Mouse (Mus musculus): ENCODE measurements around the gene Ank3. TPM values are rescaled to one million over a fixed set of nuclear protein-coding genes. Genes with fewer than 3 reads are reported as not detected.

Gene Ank3
- total RNA-seq, 2 experiments from 2014 or later, result 573 to 576 TPM

GRCm38 (mm10) chr10:69791951-69792350, 393.4 kb downstream of the Ank3 start:
- no peak for DNase-seq
- intact Hi-C loops (cut with DNase I), result loop anchor here (10.0 kb wide), 1 partner anchor 127 kb away; no protein-coding TSS in a partner anchor

- intact Hi-C loops (cut with DNase I), result loop anchor here (10.0 kb wide), 1 partner anchor 128 kb away; no protein-coding TSS in a partner anchor
- no peak for DNase-seq
Observed at GRCm38 (mm10) chr10:69792400-69792799, 393.8 kb downstream of the Ank3 start.

DNA sequence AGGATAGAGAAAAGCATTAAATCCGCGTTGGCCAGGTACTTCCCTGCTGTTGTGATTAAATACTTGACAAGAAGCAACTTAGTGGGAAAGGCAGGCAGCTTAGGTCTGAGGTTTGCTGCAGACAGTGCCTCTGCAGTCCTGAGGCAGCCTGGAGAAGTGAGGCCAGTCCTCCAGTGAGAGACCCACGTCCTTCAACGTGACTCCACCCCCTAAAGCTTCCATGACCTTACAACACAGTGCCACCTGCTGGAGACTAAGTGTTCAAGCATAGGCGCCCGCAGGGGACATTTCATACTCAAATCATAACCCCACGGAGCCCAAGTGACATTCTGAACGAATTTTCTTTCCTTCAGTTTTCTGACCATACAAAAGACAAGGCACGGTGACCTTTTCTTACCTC, 394.5 kb downstream of the Ank3 start:
- DNase-seq, result peak; percentile 67
- intact Hi-C loops (cut with DNase I), result loop anchor here (10.0 kb wide), 1 partner anchor 128 kb away; no protein-coding TSS in a partner anchor

GRCm38 (mm10) chr10:69795656-69796055, 397.1 kb downstream of the Ank3 start:
- intact Hi-C loops (cut with DNase I), result loop anchor here (10.0 kb wide), 1 partner anchor 131 kb away; no protein-coding TSS in a partner anchor
- DNase-seq, result no peak

- intact Hi-C loops (cut with DNase I), result loop anchor here (10.0 kb wide), 1 partner anchor 132 kb away; no protein-coding TSS in a partner anchor
- peak; percentile 66 for DNase-seq
Observed at GRCm38 (mm10) chr10:69796421-69796886, 397.9 kb downstream of the Ank3 start.

DNA sequence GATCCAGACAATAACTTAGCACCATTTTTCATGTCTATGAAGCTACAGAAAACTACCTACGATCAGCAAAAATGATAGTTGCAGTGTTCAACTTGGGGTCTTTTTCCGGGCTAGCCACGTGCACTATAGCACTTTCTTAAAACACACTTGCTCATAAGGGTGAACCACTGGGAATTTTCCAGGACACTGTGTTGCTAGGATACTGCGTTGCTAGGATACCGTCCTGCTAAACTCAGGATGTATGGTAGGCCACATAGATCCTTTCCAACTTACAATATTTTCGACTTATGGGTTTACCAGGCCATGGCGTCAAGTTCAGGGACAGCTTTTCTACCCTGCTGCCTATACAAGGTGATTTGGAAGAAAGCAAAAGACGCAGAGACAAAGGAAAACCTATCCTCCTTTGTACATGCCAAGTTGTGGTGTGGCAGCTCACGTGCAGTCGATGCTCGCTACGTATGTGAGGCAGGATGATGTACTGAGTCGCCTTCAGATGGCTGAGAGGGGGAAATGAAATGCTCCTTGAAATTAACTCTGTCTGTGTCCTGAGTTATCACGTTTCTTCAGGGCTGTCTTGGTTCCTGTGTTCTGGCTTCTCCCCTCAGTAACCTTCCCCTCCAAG, 404.7 kb downstream of the Ank3 start:
- DNase-seq, result no peak
- intact Hi-C loops (cut with DNase I), result no loop called here

DNA sequence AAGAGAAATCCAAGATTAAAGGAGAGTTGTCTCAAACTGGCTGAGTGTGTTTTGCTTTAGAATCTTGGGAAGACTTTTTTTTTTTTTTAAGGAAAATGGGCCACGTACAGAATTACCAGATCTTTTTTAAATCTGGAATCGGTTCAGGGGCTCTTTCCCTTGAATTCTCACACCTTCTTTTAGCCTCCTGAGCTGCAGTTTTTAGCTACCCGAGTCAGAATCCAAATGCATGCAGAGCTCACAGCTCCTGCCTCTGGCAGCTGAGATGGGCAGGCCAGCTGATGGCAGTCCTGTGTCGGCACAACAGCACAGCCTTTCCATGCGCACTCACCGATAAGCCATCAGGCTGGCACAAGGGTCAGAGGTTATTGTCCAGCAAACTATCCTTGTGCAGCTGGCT, 406.0 kb downstream of the Ank3 start:
- DNase-seq, result no peak
- intact Hi-C loops (cut with DNase I), result no loop called here

GRCm38 (mm10) chr10:69810785-69811184, 412.2 kb downstream of the Ank3 start:
- DNase-seq, result no peak
- intact Hi-C loops (cut with DNase I), result no loop called here

DNA sequence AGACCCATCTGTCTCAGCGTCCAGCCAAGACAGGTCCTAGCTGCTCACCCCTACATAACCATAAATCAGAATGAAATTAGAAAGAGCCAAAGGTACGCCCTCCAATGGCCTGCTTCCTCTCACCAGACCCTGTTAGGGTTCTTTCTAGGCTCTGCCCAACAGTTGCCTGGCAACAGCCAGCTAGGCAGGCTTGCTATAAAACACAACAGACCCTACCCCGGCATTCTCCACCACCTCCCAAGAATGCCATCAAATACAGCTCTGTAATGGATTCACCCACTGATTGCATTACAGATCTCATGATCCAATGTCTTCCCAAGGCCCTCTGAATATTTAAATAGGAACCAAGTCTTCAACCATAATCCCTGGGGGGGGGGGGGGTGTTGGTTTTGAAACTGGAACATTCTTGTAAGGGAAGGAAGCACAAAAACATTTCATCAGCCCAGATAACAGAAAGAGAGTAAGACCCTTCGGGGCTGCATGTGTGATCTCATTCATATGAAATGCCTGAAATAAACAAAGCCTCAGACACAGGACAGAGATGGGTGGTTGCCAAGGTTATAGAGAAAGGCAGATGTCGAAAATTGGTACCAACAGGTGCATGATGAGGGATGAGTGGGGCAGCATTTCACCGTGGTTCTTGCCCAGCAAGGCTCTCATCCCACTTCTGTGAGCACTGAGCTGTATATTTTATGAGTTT, 415.4 kb downstream of the Ank3 start:
- intact Hi-C loops (cut with DNase I), result no loop called here
- DNase-seq, result no peak

DNA sequence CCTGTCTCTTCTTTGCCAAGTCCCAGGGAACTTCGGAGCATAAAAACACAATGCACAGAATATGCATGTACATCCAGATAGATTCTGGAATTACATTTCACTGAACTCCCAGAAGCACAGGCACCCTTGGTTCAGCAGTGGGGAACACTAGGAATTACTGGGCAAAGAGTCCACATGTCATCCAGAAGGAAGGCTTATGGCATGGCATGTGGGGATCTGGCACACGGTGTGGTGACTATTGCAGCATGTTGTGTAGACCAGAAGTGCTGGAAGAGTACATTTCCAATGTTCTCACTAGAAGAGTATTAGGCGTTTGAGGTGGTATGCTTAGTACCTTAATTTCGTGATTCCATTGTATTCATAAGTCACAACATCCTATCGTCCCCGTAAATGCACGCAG, 422.7 kb downstream of the Ank3 start:
- intact Hi-C loops (cut with DNase I), result no loop called here
- DNase-seq, result no peak

GRCm38 (mm10) chr10:69828770-69829169, 430.2 kb downstream of the Ank3 start:
- intact Hi-C loops (cut with DNase I), result no loop called here
- no peak for DNase-seq

- no peak for DNase-seq
- intact Hi-C loops (cut with DNase I), result no loop called here
Observed at GRCm38 (mm10) chr10:69829236-69829635, 430.7 kb downstream of the Ank3 start.

- no peak for DNase-seq
- intact Hi-C loops (cut with DNase I), result no loop called here
Observed at GRCm38 (mm10) chr10:69831568-69831967, 433.0 kb downstream of the Ank3 start.

DNA sequence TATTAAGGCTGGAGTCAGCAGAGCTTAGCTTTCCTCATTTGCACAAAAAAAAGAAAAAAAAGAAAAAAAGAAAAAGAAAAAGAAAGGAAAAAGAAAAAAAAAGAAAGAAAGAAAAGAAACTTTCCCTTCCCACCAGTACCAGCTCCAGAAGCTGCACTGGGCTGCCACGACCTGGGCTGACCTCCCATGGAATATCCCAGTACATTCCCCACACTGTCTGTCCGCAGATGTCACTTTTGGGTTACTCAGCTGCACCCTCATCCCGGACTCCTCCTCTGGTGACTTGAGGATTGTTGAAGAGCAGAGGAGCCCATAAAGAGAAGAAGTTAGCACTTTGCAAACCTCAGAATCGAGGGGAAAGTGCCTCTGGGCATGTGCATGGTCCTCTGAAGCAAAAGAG, 433.7 kb downstream of the Ank3 start:
- DNase-seq, result no peak
- intact Hi-C loops (cut with DNase I), result no loop called here

DNA sequence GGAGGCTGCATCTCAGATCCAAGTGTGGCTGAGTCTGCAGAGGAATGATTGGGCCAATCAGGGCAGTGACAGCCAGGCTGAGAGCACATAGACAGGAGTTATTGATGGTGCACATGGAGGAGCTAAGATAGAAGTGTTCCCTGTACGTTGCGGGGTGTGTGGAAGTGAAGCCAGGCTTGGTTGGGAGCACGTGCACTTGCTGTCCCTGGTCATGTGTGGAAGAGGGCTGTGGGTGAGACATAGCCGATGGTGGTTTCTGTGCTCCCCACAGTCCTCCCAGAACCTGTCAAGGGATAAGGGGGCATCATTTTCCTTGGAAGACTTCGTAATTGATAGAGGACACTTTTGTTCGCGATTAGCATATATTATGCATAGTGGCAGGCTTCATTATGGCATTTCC, 434.2 kb downstream of the Ank3 start:
- no peak for DNase-seq
- intact Hi-C loops (cut with DNase I), result no loop called here

DNA sequence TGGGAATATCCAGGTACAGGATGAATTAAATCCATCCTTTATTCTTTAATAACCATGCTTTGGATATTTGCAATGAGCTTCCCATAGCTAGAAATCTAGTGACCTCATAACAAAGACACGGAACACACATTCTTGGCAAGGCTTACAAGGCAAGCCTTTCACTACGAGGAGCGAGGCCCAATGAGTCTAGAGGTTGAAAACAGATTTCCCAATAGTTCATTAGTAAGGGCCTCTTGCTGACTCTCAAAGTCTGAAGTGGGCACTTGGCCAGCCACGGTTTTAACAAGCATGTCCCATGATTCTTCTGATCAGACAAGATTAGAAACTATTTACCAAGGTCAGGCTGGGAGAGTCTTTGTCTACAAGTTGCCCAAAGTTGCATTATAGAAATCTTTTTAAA, 436.1 kb downstream of the Ank3 start:
- no peak for DNase-seq
- intact Hi-C loops (cut with DNase I), result no loop called here

DNA sequence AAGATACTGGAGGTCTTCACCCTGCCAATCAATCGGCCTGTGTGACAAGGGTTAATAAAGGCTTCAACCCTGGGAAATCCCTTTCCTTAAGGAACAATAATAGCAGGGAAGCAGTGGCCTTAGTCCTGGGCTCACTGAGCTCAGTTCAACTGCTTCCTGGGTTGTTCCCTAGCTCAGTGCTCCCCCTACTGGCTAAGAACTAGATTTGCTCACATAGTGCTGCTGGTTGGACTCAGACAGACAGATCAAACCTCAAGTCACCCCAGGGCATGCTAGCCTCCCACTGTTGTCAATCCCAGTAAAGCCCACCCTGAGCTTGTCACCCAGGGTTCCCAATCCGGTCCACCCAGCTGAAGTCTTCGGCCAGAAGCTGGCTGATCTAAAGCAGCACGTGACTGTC, 447.2 kb downstream of the Ank3 start:
- DNase-seq, result peak; percentile 35
- intact Hi-C loops (cut with DNase I), result loop anchor here (5.0 kb wide), 1 partner anchor 178 kb away; no protein-coding TSS in a partner anchor

DNA sequence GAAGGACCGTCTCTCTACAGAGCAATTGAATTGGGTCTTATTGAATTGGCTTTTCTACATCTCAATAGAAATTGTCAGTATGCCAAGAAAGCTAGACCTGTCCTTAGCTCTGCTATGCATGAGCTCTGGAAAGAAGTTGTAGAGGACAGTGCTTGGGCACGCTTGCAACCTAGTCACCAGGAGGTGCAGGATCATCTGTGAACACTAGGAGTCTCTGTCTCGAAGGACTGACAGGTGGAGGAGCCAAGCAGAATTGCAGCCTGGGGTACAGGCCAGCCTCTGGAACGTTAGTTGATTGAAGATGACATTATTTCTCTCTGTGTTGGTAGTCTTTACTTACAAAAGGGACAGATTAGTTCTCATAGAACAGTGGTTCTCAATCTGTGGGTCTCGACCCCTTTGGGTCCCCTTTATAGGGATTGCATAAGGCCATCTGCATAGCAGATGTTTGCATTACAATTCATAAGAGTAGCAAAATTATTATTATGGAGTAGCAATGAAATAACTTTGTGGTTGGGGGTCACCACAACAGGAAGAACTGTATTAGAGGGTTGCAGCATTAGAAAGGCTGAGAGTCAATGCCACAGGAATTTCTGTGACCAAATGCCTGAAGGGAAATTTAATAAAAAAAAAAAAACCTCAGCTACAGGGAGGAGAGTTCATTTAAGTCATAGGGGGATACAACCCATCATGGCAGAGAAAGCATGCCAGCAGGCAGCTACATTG, 454.0 kb downstream of the Ank3 start:
- DNase-seq, result no peak
- intact Hi-C loops (cut with DNase I), result no loop called here

DNA sequence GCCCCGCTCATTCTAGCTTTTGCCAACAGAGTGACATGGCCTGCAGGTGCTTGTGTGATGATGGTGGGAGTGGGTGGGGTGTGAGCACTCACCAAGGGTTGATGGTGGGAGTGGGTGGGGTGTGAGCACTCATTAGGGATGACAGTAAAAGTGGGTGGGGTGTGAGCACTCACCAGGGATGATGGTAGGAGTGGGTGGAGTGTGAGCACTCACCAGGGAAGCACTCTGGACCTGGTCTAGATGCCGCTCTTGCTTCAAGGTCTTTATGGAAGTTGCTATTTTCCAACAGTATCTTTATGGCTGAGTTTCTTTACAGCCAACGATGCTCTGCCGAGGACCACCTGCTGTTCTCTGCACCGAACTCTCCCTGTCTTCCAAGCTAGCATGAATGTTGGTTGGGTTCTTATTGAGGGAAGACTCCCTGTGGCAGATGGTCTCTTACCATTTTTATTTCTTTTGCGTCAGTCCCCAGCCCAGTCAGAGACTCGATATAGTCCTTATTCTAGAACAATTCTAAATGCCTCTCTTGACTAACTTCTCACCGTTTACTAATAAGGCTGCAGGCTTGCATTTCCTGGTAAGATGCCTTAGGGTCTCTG, 456.1 kb downstream of the Ank3 start:
- intact Hi-C loops (cut with DNase I), result no loop called here
- DNase-seq, result no peak

- intact Hi-C loops (cut with DNase I), result no loop called here
- no peak for DNase-seq
Observed at GRCm38 (mm10) chr10:69858011-69858410, 459.4 kb downstream of the Ank3 start.

Measured in left cerebral cortex, postnatal 4 days (tissue).